In the genomic region with DNA sequence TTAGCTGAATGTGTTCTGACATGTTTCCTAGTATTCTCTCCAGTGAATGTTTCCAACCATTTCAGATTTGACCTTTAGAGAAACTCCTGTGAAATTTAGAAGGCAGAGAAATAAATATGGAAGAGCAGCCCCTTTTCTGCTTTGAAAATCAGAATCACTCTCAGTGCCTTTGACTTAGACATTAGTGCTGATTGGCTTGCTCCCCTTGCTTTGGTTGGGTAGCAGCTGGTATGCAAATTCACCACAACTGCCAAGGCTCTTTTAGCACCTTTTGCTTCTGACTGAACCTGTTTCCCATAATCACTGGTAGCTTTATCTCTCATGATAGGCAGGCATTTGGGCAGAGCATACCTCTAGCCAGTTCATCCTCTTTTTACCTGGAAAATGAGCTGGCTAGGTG, we compare ENCODE assay signal across 22 mouse cellular contexts.
A peak's percentile ranks its signal among the peaks of the same experiment; 100 is the strongest.
DNase-seq lines count a peak whose midpoint lies in the region; ATAC-seq and TF ChIP-seq lines count a peak whose summit lies in the region.
"Had no signal": no experiment of that assay in that cellular context is flagged by ENCODE, and none has a peak within 500 bp of the region (broad histone marks: within the 10 kb centered on the region; RNA-seq: fewer than 3 reads in every experiment).

No protein-coding gene starts in this region.

- peak; percentile 27; the same call in 1 of the 2 replicates for ATAC-seq in forebrain, embryonic 12.5 days (ENCODE audit: low FRiP score)
- no peak for ATAC-seq in forebrain, embryonic 13.5 days
- peak; percentile 38; the same call in 1 of the 2 replicates for ATAC-seq in frontal cortex, adult (ENCODE audit: low TSS enrichment)
- ATAC-seq in forebrain, postnatal 0 days, result peak; percentile 66
- ATAC-seq in liver, embryonic 11.5 days (replicated peaks; ENCODE audit: low FRiP score), result no peak
- ATAC-seq: intestine, postnatal 0 days; Patski had no signal

- no peaks in the 10 kb centered on the region for H3K9me3 ChIP-seq in forebrain, embryonic 12.5 days
- H3K9me3 ChIP-seq in forebrain, embryonic 13.5 days (replicated peaks), result no peaks in the 10 kb centered on the region
- H3K9me3 ChIP-seq in forebrain, postnatal 0 days (ENCODE audit: low read length), result no peaks in the 10 kb centered on the region
- H3K9me3 ChIP-seq in liver, embryonic 11.5 days (ENCODE audit: control insufficient read depth, low read length), result no peaks in the 10 kb centered on the region
- H3K9me3 ChIP-seq: hindbrain, embryonic 12.5 days; hindbrain, embryonic 15.5 days had no signal

- no peak overlapping the region for H3K27ac ChIP-seq in forebrain, embryonic 12.5 days
- no peak overlapping the region for H3K27ac ChIP-seq in forebrain, embryonic 13.5 days
- H3K27ac ChIP-seq in forebrain, postnatal 0 days (ENCODE audit: low read depth, low read length), result no peak overlapping the region
- H3K27ac ChIP-seq in liver, embryonic 11.5 days (ENCODE audit: low read depth, low read length), result no peak overlapping the region
- H3K27ac ChIP-seq: gastrocnemius, adult 2 months; hindbrain, embryonic 12.5 days; hindbrain, embryonic 15.5 days had no signal

- H3K4me1 ChIP-seq in forebrain, embryonic 12.5 days, result no peaks in the 10 kb centered on the region
- no peaks in the 10 kb centered on the region for H3K4me1 ChIP-seq in forebrain, embryonic 13.5 days
- no peaks in the 10 kb centered on the region for H3K4me1 ChIP-seq in forebrain, postnatal 0 days (ENCODE audit: insufficient read depth)
- H3K4me1 ChIP-seq in liver, embryonic 11.5 days (replicated peaks; ENCODE audit: control insufficient read depth, insufficient read depth, low read length), result no peaks in the 10 kb centered on the region
- H3K4me1 ChIP-seq: hindbrain, embryonic 12.5 days; hindbrain, embryonic 15.5 days had no signal

- no peak for TF ChIP-seq CTCF in forebrain, postnatal 0 days (IDR thresholded peaks at IDR 0.05; ENCODE audit: low read depth)

- H3K4me2 ChIP-seq in forebrain, embryonic 12.5 days, result no peak overlapping the region
- H3K4me2 ChIP-seq in forebrain, embryonic 13.5 days, result no peak overlapping the region
- H3K4me2 ChIP-seq in forebrain, postnatal 0 days (ENCODE audit: low read depth), result no peak overlapping the region
- no peak overlapping the region for H3K4me2 ChIP-seq in liver, embryonic 11.5 days
- H3K4me2 ChIP-seq: heart, embryonic 11.5 days; hindbrain, embryonic 12.5 days; hindbrain, embryonic 15.5 days had no signal

- no peaks in the 10 kb centered on the region for H3K36me3 ChIP-seq in forebrain, embryonic 12.5 days (replicated peaks)
- no peaks in the 10 kb centered on the region for H3K36me3 ChIP-seq in forebrain, embryonic 13.5 days (ENCODE audit: poor library complexity, severe bottlenecking)
- no peaks in the 10 kb centered on the region for H3K36me3 ChIP-seq in forebrain, postnatal 0 days (ENCODE audit: insufficient read depth)
- H3K36me3 ChIP-seq in liver, embryonic 11.5 days (ENCODE audit: control insufficient read depth, insufficient read depth, low read length), result no peaks in the 10 kb centered on the region
- H3K36me3 ChIP-seq: G1E; hindbrain, embryonic 12.5 days; hindbrain, embryonic 15.5 days had no signal

- no peaks in the 10 kb centered on the region for H3K27me3 ChIP-seq in forebrain, embryonic 12.5 days
- no peaks in the 10 kb centered on the region for H3K27me3 ChIP-seq in forebrain, embryonic 13.5 days
- no peaks in the 10 kb centered on the region for H3K27me3 ChIP-seq in forebrain, postnatal 0 days (ENCODE audit: insufficient read depth, low read length)
- no peaks in the 10 kb centered on the region for H3K27me3 ChIP-seq in liver, embryonic 11.5 days (replicated peaks; ENCODE audit: control insufficient read depth, insufficient read depth, low read length)
- H3K27me3 ChIP-seq: CH12.LX; hindbrain, embryonic 12.5 days; hindbrain, embryonic 15.5 days; Patski had no signal

- H3K4me3 ChIP-seq in forebrain, embryonic 12.5 days (replicated peaks), result no peak overlapping the region
- H3K4me3 ChIP-seq in forebrain, embryonic 13.5 days, result no peak overlapping the region
- H3K4me3 ChIP-seq in forebrain, postnatal 0 days (ENCODE audit: low read depth, low read length), result no peak overlapping the region
- H3K4me3 ChIP-seq in liver, embryonic 11.5 days (ENCODE audit: low read depth, low read length), result no peak overlapping the region
- H3K4me3 ChIP-seq: gastrocnemius, adult 2 months; hindbrain, embryonic 12.5 days; hindbrain, embryonic 15.5 days had no signal

- DNase-seq in frontal cortex, postnatal 25 days (ENCODE audit: low spot score in 2 of 2), result no peak
- DNase-seq in forebrain, postnatal 0 days, result peak; percentile 39
- DNase-seq in yolk sac, embryonic 10.5 days (ENCODE audit: low spot score), result no peak
- DNase-seq in liver, embryonic 11.5 days (ENCODE audit: low spot score), result no peak
- DNase-seq: adrenal gland, postnatal 10 days; adrenal gland, postnatal 36 days; cerebellum, adult 18-20 months; cerebellum, adult 9-10 months; cerebellum, postnatal 14 days; gastrocnemius, adult 2 months; gastrocnemius, postnatal 14 days; heart, adult 11 months had no signal

- no peak overlapping the region for H3K9ac ChIP-seq in forebrain, embryonic 12.5 days
- no peak overlapping the region for H3K9ac ChIP-seq in forebrain, embryonic 13.5 days
- H3K9ac ChIP-seq in forebrain, postnatal 0 days, result no peak overlapping the region
- H3K9ac ChIP-seq in liver, embryonic 11.5 days (ENCODE audit: low read depth, low read length), result no peak overlapping the region
- H3K9ac ChIP-seq: hindbrain, embryonic 12.5 days; hindbrain, embryonic 15.5 days had no signal

Comparison
In these comparisons a context has a peak if more than half of its experiments do, and no peak if none do; other contexts are left out.
1. ATAC-seq: peak in forebrain, embryonic 12.5 days (single experiment), frontal cortex, adult (single experiment) and forebrain, postnatal 0 days (single experiment); none in forebrain, embryonic 13.5 days (single experiment) and liver, embryonic 11.5 days (single experiment).